Mouse (Mus musculus) liver, postnatal 0 days (tissue): ENCODE results near the gene Supt6. TPM values are rescaled to one million over a fixed set of nuclear protein-coding genes. Genes with fewer than 3 reads are reported as not detected.

Experiments used
- ATAC-seq: fragments of 200-750 bp; cut with Nextera tagmentation; 2 replicates; pipeline ENCODE4 v1.8.0; 2017; ENCODE audit warnings: mild to moderate bottlenecking, moderate library complexity
- DNase-seq: peaks from one replicate; pipeline ENCODE4 v3.0.0-alpha.2; 2016
- H3K27ac ChIP-seq: fragments of 300-500 bp; sonication (generic); 2 replicates; pipeline ENCODE4 v1.5.1; 2014; ENCODE audit warnings: antibody characterized with exemption, moderate library complexity, mild to moderate bottlenecking, low read depth
- H3K27me3 ChIP-seq: fragments of 300-500 bp; sonication (generic); 2 replicates; pipeline ENCODE4 v1.6.1; 2014; ENCODE audit warnings: low read length, control low read depth, mixed read lengths; ENCODE audit not compliant: insufficient read depth
- H3K36me3 ChIP-seq: fragments of 300-500 bp; sonication (generic); replicated peaks from 2 replicates; pipeline ENCODE4 v1.6.1; 2014; ENCODE audit warnings: mild to moderate bottlenecking, control low read depth, low read length, moderate library complexity, mixed read lengths; ENCODE audit not compliant: insufficient read depth
- H3K4me1 ChIP-seq: fragments of 300-500 bp; sonication (generic); 2 replicates; pipeline ENCODE4 v1.6.1; 2014; ENCODE audit warnings: antibody characterized with exemption, mild to moderate bottlenecking, control low read depth; ENCODE audit not compliant: insufficient read depth
- H3K4me2 ChIP-seq: fragments of 300-500 bp; sonication (generic); 2 replicates; pipeline ENCODE4 v1.6.1; 2014; ENCODE audit warnings: low read depth, mild to moderate bottlenecking, low read length, moderate library complexity, mixed read lengths
- H3K4me3 ChIP-seq: fragments of 300-500 bp; sonication (generic); 2 replicates; pipeline ENCODE4 v1.5.1; 2014; ENCODE audit warnings: low read depth, low read length
- H3K9ac ChIP-seq: fragments of 300-500 bp; sonication (generic); replicated peaks from 2 replicates; pipeline ENCODE4 v1.6.1; 2014; ENCODE audit warnings: mild to moderate bottlenecking, moderate library complexity
- H3K9me3 ChIP-seq: fragments of 300-500 bp; sonication (generic); 2 replicates; pipeline ENCODE4 v1.6.1; 2016; ENCODE audit warnings: mild to moderate bottlenecking, control low read depth, low read length, mixed read lengths
- CTCF ChIP-seq: sonication (generic); IDR thresholded peaks from 2 replicates; pipeline ENCODE4 v1.5.1; 2016; ENCODE audit warnings: antibody characterized with exemption, low read depth
- EP300 ChIP-seq: IDR thresholded peaks from 2 replicates; pipeline ENCODE4 v1.6.1; 2016; ENCODE audit warnings: antibody characterized with exemption, low read depth, mild to moderate bottlenecking
- WGBS: fragments of 180-500 bp; shearing (Covaris S2); extraction: QIAGEN DNeasy Blood & Tissue Kit; methylation state at CpG from one replicate; pipeline ENCODE4 v1.1.7; 2014; ENCODE audit not compliant: insufficient replicate concordance; 5-methylcytosine and 5-hydroxymethylcytosine counted together
- microRNA-seq: library from miRNA; unstranded; fragments of <30 nt; microRNA quantifications from one replicate; pipeline ENCODE4, GENCODE M21; 2016
- polyA plus RNA-seq: library from polyadenylated mRNA; unstranded; fragments of >200 nt; fragmentation: Nextera tagmentation; extraction: Ambion mirVana; gene quantifications from 2 replicates; pipeline ENCODE4 v1.2.1, GENCODE M21; 2015

Supt6 gene
- polyA plus RNA-seq, 1 experiment from 2014 or later, result 5.5 TPM

- Histone ChIP-seq H3K9ac (no peak overlapping the region), H3K36me3 (peaks cover 57% of the 10 kb centered on the region), H3K4me1 (peaks cover 27% of the 10 kb centered on the region), H3K9me3 (no peaks in the 10 kb centered on the region), H3K4me2 (no peak overlapping the region), H3K4me3 (no peak overlapping the region), H3K27ac (no peak overlapping the region), H3K27me3 (no peaks in the 10 kb centered on the region)
- ATAC-seq (peak; percentile 8; the same call in 1 of the 2 replicates), DNase-seq (no peak)
- WGBS, result 79% methylated on average over 7 of the region's 7 CpGs
- no peak for TF ChIP-seq CTCF
- TF ChIP-seq EP300, result no peak
Observed at GRCm38 (mm10) chr11:78159557-78159956, 86.2 kb downstream of the Supt6 start.

- H3K27ac ChIP-seq, result no peak overlapping the region
- no peak for TF ChIP-seq EP300
- peak; percentile 100 for TF ChIP-seq CTCF
- peaks cover 61% of the 10 kb centered on the region for H3K36me3 ChIP-seq
- no peak overlapping the region for H3K4me3 ChIP-seq
- H3K9me3 ChIP-seq, result no peaks in the 10 kb centered on the region
- ATAC-seq (peak; percentile 83), DNase-seq (peak; percentile 82)
- no peak overlapping the region for H3K9ac ChIP-seq
- H3K27me3 ChIP-seq, result no peaks in the 10 kb centered on the region
- 7% methylated on average over 2 of the region's 2 CpGs for WGBS
- no peak overlapping the region for H3K4me2 ChIP-seq
- peaks cover 23% of the 10 kb centered on the region for H3K4me1 ChIP-seq
Observed at GRCm38 (mm10) chr11:78159096-78159495, 86.7 kb downstream of the Supt6 start.

Small RNA genes within 50 kb of the gene (microRNA-seq; reads per million reads assigned to microRNA genes)
- 1.2 reads per million for gene Mir7653

Other genes starting within 250 kb of the Supt6 start
- gene Dhrs13, start 213.7 kb downstream of the Supt6 start, polyA plus RNA-seq, result 9.2 and 10.6 TPM in 2 replicates
- 23.1 and 25.9 TPM in 2 replicates for gene Flot2, start 208.1 kb downstream of the Supt6 start, polyA plus RNA-seq
- gene Eral1, start 165.6 kb downstream of the Supt6 start, polyA plus RNA-seq, result 9.3 and 10.6 TPM in 2 replicates
- 5.9 and 7.5 TPM in 2 replicates for gene Fam222b, start 151.3 kb downstream of the Supt6 start, polyA plus RNA-seq
- gene Traf4, start 80.4 kb downstream of the Supt6 start, polyA plus RNA-seq, result 15.3 and 18.9 TPM in 2 replicates
- 4.9 and 5.4 TPM in 2 replicates for gene Nek8, start 69.3 kb downstream of the Supt6 start, polyA plus RNA-seq
- 38.2 and 40.3 TPM in 2 replicates for gene Tlcd1, start 69.3 kb downstream of the Supt6 start, polyA plus RNA-seq
- 732 and 758 TPM in 2 replicates for gene Rpl23a, start 62.4 kb downstream of the Supt6 start, polyA plus RNA-seq
- gene Rab34, start 57.6 kb downstream of the Supt6 start, polyA plus RNA-seq, result 26.6 and 28.9 TPM in 2 replicates
- 0.84 and 1.00 TPM in 2 replicates for gene Proca1, start 52.6 kb downstream of the Supt6 start, polyA plus RNA-seq
- gene Sdf2, start 241 bp downstream of the Supt6 start, polyA plus RNA-seq, result 35.3 and 35.8 TPM in 2 replicates
- gene 2610507B11Rik, start 15.8 kb upstream of the Supt6 start, polyA plus RNA-seq, result 29.6 and 32.7 TPM in 2 replicates
- gene BC030499, start 44.9 kb upstream of the Supt6 start, polyA plus RNA-seq, result 0.07 TPM in 1 of 2 replicates, not detected in the other
- gene Spag5, start 55.5 kb upstream of the Supt6 start, polyA plus RNA-seq, result 9.8 and 11.4 TPM in 2 replicates
- 12.1 and 15.4 TPM in 2 replicates for gene Aldoc, start 77.0 kb upstream of the Supt6 start, polyA plus RNA-seq
- 33.1 and 34.6 TPM in 2 replicates for gene Pigs, start 82.4 kb upstream of the Supt6 start, polyA plus RNA-seq
- gene Unc119, start 97.5 kb upstream of the Supt6 start, polyA plus RNA-seq, result 63.7 and 77.0 TPM in 2 replicates
- gene Foxn1, start 140.6 kb upstream of the Supt6 start, polyA plus RNA-seq, result not detected in 2 replicates
- 0.07 and 0.08 TPM in 2 replicates for gene Slc13a2, start 176.2 kb upstream of the Supt6 start, polyA plus RNA-seq
- 20.5 and 22.3 TPM in 2 replicates for gene Slc46a1, start 219.7 kb upstream of the Supt6 start, polyA plus RNA-seq